Mouse (Mus musculus) 416B (cell line): ENCODE measurements around the gene Myo16.

ENCODE experiments used
- DNase-seq: peaks from one replicate; pipeline ENCODE4 v3.0.0; 2011; ENCODE audit warnings: low read depth

Myo16 gene

DNA sequence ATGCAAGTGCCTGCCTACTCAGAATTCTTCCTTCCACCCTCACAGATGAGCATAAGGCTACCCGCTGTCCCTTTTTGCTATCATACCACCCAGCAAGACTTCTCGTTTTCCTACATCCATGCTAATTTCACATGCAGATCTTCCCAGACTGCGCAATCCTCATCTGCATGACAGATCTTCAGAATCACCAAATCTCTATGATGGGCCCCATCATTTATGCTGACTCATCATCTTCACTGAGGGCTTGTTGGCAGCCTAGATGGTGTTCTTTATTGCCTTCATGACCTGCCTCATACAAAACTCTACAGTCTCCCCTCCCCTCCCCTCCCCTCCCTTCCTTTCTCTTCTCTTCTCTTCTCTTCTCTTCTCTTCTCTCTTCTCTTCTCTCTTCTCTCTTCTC, 395.7 kb downstream of the Myo16 start:
- no peak for DNase-seq

DNA sequence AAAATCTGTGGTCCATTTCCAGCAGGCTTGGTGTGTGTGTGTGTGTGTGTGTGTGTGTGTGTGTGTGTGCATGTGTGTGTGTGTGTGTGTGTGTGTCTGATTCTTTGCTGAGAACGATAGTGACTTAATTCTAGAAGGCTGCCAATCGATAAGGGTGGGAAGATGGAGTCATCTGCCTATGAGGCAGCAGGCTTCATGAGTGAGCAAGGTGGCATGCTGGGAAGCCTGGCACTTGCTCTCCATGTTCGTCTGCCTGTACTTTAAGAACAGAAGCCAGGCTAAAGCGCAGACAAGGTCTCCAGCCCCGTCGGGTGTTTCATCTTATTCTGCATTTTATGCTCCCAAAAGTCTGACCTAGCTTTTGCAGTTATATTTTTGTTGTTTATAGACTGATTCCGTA, 404.2 kb downstream of the Myo16 start:
- DNase-seq = no peak

DNA sequence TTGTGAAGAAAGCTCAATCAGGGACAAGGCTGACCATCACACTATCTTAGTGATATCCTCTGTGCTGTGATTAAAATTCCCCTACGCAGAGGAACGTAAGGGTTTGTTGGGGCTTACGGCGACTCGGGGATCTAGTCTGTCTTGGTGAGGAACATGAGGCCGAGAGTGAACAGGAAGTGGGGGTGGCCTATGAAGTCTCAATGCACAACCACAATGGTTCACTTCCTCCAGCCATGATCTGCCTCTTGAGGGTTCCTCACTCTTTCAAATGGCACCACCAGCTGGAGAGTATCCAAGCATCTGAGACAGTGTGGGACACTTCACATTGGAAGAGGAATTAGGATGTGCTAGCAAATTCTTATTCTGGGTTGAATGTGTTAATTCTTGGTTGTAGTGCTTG, 405.8 kb downstream of the Myo16 start:
- DNase-seq = peak; percentile 7

DNA sequence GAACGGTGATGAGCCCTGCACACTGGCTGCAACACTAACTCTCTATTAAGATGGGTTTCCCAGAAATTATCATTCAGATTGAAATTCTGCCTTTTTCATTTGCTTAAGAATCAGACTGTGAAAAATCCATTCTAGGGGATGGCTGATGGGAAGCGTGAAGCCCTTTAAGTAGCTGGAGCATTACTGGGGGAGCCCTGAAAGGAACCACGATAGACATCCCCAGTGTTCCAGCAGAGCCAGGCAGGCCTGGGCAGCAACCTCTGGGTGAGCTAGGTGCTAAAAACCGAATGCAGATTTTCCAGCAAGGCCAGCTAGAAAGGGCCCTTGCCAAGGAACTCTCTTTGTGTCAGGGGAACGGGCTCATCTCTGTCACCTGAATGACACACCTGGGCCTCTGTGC, 407.9 kb downstream of the Myo16 start:
- no peak for DNase-seq

DNA sequence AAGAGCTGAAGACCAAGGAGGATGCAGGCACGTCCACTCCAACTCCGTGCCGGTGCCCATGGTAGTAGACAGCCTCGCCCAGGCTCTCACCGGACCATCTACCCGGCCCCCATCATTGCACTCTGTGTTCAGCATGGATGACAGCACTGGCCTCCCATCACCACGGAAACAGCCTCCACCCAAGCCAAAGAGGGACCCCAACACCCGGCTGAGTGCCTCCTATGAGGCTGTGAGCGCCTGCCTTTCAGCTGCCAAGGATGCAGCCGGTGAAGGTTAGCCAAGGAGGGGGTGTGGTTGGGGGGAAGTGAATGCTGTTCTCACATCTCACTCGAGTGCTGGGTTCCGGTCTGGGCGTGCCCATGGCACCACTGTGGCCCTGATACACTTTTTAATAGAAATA, 408.3 kb downstream of the Myo16 start:
- no peak for DNase-seq

DNA sequence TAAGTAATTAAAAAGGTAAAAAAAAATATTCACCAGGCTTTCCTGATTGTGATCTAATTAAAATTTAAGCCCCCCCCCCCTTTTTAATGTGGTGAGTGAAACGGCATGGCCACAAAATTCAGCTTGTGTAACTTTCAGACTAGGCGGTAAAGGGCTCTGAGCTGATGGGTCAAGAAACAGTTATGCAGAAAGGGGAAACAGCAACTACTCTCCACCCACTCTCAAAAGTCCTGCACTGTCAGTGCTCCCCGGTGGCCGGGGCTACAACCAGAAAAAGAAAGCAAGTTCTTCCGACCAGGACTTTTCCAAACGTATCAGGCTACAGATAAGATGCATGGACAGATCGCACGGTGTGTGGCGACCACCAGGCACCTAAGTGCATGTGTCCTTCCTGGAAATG, 408.9 kb downstream of the Myo16 start:
- no peak for DNase-seq

DNA sequence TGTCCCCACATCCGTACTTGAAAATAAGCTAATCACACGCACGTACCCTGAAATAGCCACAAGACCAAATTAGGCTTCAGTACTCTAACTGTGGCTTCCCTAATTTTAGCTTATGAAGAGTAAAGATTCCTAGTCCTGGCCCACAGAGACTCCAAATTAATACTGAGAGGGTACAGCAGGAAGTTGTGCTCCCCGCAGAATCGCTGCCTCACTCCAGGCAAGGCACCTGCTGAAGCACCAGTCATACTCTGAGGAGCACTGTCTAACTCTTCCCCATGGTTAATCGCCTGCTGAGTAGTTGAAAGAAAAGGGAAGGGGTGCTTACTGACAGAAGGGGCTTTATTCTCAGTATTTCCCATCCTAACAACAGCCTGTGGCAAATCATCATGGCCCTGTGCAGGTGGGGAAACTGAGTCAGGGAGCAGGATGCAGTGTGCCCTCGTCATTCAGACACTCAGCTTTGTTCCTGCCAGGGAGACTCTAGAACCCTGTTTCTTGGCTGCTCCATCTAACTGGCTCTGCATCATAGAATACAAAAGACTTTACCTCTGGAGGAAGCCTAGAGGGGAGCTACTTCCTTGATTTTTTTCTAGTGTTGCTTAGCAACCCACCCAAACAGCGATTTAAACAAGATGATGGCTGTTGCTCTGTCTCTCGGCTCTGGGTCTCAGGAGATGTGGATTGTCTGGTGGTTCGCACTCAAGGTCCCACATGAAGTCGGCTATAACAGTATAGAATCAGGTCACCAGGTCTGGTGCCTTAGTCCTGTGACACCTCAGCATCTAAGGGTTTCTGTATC, 411.7 kb downstream of the Myo16 start:
- no peak for DNase-seq

DNA sequence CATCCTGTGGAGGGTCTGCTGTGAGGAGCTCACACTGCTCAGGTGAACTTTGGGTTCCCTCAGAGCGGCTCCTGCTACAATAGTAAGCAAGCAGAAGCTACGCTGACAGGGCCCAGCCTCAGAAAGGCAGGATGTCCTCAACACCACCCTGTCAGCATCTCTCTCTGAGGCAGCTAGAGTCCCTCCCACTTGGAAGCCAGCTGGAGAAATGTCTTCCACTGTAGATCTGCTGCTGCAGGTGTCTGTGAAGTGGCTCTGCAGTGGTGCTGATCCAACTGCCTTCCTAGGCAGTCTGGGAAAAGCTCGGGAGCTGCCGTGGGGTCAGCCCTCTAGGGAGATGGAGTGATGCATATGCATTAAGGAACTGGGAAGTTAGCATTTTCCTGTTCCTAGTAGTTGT, 414.7 kb downstream of the Myo16 start:
- DNase-seq = no peak

DNA sequence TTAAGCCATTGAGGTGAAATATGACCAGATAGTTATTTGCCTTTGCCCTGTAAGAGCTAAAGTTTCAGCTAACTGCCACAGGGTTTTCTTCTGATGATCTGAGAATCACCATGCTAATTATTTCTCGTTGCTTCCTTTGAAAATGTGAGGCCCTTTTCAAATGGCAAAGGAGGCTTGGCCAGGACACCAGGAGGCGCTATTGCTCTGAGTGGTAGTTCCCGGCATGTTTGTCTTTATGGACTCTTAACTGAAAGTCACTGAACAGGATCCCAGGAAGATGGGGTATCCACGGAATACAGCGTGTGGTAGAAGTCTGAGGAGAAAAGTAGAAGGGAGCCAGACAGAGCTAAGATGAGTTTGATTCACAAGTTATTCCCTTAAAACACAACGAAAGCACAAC, 420.4 kb downstream of the Myo16 start:
- DNase-seq = peak; percentile 64

DNA sequence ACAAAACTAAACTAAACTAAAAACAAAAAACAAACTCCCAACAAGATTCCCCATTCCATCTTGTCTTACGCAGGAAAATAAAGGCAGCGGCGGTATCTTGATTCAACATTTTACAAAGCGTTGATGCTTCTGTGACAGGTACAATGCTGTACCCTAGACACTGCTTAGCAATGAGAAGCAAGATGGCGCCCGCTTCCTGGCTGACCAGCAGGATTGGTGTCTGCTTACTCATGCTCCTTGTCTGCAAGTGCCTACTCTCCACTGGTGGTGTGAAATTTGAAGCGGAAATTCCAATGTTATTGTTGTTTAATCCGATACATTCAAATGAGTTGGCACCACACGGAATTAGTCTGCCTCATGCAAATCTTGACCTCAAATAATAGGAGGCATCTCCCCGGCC, 421.5 kb downstream of the Myo16 start:
- no peak for DNase-seq

DNA sequence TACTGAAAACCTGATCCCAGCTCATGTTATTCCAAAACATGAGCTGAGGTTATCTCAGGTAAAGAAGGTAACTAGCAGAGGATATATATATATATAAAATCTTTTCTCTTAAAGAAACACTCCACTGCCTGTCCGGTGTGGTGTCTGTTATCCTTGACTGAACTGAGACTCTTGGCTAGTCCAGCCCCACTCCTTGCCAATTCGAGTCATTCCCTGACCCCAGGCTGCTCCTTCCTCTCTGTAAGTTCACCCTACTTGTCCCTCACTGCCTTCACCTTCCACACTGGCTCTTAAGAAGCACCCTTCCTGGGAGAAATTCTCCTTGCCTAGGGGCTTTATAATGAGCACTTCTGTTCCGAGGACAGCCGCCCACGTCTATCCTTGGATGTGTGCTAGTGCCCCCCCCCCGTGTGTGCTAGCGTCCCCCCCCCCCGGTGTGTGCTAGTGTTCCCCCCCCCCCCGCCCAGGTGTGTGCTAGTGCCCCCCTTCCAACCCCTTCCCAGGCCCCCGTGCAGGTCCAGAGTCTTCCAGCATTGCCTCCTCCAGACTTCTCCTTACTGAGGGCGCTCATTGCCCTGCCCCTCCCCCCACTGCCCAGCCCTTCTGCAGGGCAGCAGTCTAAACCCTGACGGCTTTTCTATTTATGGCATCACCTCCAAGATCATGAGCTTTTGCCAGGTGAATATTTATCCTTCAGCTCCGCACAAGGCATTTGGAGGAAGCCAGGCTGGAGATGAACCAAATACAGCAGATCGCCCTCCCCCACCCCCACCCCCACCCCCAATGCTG, 433.4 kb downstream of the Myo16 start:
- no peak for DNase-seq

DNA sequence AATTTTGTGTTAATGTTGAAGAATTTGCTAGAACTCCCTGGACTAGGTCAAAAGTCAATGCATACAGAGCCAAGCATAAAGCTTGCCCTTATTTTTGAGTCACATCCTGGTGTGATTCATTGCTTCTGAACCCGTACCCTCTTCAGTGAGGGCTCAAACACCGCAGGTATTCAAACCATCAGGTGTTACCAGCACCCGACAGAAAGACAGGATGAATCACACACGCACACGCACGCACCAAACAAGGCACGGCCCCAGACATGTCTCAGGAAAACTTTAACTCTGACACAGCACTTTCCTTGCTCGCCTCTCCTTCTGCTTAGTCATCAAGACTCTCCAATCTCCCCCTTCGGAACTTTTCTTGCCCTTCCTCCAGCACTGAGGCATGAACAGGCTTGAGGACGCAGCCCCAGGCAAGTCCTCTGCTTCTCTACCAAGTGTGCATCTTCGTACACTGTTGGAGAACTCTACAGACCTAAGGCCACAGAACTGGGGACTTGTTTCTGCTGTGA, 435.8 kb downstream of the Myo16 start:
- no peak for DNase-seq

DNA sequence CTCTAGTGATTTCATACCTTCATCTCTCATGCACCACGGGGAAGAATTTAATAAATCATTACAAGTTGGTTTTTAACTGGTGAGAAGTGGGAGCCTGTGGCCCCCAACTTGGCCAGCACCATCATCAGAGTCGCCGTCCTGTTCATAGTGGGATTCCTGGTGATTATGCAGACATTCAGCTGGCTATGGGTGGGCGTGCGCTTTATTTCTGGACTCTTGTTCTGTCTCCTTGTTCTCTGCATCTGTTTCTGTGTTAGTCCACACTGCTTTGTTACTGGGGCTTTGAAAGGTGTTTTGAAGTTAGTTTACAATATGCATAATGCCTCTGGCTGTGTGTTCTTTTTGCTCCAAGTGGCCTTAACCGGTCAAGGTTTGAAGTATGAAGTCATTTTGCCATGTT, 439.2 kb downstream of the Myo16 start:
- no peak for DNase-seq

DNA sequence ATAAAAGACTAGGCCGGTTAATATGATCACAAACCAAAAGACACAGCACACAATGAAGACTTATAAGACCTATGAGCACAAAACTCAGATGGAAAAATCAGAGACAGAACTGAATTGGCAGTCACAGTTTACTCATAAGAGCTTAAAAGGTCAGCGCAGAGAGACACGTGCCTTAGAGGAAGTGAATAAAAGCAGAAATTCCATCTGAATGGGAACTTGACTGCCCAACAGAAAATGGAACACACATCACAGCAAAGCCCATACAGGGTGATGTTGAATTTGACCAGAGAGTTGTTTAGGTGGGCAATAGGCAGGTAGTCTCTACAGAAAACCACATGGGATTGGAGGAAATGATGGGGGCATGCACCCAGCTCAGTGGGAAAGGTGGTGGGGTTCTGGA, 442.6 kb downstream of the Myo16 start:
- no peak for DNase-seq

DNA sequence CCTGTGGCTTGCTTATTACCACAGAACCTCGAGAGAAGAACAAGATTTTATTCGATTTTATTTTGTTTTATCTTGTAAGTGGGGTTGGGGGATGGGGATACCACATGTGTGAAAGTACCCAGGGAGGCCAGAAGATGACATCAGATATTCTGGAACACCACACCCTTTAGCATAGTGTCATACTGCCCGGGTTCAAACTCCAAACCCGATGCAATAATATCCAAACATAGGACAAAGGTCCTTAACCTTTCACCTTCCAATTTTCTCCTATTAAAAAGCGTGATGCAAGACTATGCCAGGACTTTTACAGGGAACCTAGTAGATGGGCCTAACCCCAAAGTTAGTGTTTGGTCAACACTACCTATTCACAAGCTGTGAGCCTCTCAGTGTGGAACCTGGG, 443.9 kb downstream of the Myo16 start:
- no peak for DNase-seq

DNA sequence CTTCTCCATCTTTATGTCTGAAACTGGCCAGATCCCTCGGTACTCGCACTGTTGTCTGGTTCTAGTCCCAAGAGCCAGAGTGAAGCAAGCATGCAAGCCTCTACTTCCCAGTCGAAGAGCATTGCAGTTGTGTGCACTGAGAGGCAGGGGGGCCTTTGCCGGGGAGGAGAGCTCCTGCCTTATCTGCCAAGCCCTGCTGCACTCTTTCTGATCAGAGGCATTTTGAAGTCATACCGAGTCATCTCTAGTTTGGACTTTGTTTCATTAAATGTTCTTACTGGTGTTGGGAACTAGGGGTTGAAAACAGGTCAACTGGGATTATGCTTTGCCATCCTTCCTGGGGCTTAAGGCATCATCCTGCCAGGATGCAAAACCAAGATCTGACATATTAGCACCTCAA, 445.2 kb downstream of the Myo16 start:
- DNase-seq = no peak

DNA sequence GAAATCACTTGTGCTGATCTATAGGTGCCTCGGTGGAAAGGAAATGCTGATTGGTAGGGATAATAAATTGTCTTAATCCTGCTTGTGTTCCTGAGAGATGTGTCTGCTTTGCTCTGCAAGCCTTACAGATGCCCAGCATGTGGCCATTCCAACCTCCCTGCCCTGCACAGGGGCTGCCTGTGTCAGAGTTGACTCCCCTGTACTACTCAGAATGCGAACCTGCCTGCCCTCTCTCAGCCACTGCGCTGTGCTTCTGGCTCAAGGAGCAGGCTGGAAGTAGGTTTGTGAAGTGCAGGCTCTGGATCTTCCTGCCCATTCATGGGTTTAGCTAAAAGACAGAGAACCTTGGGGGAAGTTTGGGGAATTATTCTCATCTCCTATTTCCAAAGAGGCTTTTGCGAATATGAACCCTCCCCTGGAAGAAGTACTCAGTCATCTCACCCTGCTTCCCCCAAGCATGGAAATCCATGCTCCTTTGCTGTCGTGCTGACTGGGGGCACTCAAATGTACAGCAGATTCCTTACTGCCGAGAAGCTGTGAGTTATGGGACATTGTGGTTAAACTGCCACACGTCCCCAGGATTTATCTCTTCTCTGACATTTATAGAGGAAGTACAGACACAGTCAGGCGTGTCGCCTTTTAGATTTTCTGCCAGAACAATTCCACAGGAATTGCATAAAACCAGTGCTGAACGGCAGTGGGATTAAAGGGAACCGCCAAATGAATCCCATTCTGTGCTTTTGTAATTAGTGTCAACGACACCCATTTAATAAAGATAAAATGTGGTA, 452.5 kb downstream of the Myo16 start:
- DNase-seq = no peak

DNA sequence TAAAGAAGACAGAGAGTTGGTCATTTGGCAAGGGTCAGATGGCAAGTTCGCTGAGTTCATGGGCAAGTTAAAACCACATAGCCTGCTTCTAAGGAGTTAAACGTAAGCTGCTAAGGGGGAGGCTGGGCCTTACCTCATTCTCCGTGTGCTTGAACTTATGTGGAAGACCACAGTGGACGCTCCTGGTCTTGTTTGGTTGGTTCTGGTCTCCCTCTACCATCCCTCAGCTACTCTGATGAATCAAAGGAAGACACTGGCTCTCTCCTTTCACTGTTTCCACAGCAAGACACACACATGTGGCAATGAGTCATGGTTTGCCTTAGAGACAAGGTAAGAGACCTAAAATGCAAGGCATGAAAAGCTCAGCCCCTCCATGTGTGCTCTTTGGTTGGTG, 453.1 kb downstream of the Myo16 start:
- no peak for DNase-seq

DNA sequence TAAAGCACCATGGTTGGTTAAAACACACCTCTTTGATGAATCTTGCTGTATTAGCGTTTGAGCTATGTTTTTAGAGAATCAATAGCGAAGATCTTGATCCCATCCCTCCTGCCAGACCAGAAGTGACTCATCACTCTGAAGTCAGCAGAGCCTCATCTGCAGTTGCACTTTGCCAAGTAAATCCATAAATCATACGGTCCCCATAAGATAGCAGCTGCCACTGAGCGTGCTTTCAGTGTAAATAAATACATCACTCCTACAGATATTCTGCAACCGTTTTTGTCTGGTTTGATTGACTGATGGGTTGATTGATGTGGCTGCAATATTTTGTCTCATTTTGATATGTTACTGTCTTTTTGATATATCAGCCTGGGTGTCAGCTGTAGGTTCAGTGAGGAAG, 457.9 kb downstream of the Myo16 start:
- DNase-seq = no peak

DNA sequence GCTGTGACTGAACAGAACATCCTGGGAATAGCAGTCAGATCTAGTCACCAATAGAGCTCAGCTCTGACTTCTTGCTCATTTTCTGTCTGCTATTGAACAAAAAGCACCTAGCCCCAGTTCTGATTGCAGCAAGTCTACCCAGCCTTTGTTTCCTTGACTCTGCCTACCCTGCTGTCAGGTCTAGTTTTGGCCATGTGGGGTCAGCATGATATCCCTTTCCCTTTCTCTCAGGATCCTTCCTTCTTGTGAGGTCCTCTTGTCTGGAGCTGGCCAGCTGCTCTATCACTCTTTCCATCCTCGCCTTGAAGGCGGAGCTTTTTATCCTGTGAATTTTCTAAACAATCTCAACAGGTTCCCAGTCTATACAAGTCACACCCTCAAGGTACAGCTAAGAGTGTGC, 459.7 kb downstream of the Myo16 start:
- no peak for DNase-seq

DNA sequence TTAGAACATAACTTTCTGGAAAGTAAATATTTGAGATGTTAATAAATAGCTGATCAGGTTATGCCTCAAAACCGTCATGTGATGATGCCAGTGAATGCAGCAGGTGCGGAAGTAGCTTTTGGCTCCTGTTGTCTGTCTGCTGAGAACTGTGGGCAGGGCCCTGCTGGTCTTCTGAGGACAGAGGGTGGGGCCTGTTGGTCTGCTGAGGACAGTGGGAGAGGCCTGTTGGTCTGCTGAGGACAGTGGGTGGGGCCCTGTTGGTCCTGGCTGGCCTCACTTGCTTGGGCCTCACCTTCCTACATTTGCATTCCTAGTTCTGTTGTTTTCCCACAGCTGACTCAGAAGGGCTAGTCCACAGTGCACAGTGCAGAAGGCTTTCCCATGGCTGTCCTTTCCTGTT, 466.0 kb downstream of the Myo16 start:
- DNase-seq = no peak

DNA sequence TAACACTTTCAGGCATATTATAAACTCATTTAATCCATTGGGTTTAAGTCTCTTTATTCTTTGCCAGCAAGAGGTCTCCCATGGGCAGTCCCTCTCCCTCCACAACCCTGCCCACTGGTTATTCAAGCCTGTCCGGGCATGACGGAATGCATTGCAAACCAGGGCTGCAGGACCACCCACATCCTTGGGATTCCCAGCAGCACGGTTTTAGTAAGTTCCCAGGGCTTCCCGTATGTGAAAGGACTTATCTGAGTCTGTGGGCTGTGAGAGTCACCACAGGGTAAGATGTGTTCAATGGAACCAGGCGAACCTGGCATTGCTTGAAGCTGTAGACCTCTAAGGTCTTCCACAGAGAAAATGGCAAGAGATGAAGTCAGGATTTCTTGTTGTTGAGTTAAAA, 471.6 kb downstream of the Myo16 start:
- no peak for DNase-seq

DNA sequence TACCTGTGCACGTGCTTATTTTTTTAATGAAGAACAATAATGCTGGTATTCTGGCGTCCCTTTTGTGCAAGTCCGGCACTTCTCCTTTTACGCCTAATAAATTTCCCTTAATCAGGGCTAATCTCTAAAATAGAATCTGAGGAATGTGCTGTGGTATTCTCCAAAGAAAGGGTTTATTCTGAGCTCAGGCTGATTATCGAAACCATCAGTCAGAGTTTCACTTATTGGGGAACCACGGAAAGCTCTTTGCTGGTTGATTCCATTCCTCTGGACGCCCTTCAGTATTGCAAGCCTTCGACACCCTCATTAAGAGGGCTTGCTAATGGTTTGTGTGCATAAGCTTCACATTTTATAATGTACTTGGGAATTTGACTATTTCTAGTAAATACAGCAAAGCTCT, 475.0 kb downstream of the Myo16 start:
- DNase-seq = no peak
